Mouse (Mus musculus) frontal cortex, postnatal 10 days (tissue): ENCODE data around the gene Mybpc3.

Experiments used
- DNase-seq, 2 experiments: peaks; one replicate each; pipeline ENCODE4 v3.0.0; 2022; ENCODE audit warnings: low spot score in 2 of 2, mixed read lengths in 1 of 2

Mybpc3 gene

DNA sequence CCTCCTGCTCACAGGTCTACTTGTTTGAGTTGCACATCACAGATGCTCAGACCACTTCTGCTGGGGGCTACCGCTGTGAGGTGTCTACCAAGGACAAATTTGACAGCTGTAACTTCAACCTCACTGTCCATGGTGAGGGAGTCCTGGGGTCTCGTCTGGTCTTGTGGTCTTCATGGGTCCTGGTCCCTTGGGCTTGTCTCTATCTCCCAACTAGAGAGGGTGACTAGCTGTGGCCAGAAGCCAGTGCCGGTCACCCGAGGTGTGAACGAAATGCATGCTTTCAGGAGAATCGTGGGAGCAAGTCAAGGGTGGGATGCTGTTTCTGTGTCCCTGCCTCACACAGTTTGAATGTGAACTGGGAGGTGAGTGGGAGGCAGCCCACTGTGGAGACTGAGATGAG is 3.1 kb downstream of the Mybpc3 start:
- DNase-seq, result no peak

DNA sequence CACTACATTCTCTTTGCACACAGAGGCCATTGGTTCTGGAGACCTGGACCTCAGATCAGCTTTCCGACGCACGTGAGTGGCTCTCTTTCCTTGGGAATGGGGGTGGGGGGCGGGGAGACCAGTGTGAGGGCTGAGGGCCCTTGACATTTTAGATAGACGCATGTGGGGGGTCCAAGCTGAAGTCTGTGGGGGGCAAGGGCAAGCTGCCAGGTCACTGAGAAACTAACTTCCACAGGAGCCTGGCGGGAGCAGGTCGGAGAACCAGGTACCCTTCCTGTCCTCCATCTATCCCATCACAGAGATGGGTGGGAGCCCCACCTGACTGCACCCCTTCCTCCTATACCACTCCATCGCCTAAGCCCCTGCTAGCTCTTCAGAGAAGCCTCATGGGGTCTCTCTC is 3.6 kb downstream of the Mybpc3 start:
- no peak for DNase-seq

DNA sequence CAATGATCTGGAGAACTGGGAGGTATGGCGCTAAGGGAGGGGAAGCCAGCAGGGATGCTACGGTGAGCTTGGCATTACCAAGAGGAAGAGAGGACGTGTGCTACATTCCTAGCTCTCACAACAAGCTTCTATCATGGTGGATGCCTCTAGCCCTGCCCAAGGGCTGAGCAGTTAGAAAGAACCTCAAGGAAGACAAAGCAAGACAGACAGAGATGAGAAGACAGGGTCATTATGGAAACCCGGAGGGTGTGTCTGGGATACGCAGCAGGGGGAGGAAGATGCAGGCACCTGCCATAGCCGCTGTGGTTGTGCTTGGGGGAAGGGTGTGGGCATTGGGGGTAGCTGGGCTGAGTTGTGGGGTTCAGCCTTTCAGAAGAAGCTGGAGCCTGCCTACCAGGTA is 5.6 kb downstream of the Mybpc3 start:
- DNase-seq, result no peak

DNA sequence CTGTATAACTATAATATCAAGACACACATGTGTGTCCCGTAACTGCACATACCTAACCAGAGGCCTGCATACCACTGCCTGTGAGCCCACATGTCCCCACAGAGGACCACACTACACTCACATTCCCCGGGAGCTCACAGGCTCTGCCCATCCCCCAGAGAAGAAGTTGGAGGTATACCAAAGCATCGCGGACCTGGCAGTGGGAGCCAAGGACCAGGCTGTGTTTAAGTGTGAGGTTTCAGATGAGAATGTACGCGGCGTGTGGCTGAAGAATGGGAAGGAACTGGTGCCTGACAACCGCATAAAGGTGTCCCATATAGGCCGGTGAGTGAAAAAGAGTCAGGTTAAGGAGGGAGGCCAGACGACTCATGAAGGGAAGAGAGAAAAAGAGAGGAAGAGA is 7.2 kb downstream of the Mybpc3 start:
- DNase-seq, result no peak

DNA sequence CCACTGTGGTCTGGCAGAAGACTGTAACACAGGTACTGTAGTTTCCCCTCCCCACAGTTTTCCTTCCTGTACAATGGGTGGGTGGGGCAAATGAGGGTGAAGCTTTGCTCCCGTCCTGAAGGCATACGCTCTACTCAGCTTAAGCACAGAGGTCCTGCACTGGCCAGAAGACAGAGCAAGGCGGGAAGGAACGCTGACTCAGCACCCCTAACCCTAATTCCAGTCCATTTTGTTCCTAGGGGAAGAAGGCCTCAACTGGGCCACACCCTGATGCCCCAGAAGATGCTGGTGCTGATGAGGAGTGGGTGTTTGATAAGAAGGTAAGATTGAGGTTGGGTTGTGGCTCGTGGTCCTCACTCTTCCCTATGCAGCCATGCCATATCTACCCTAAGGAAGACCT is 10.8 kb downstream of the Mybpc3 start:
- no peak for DNase-seq

DNA sequence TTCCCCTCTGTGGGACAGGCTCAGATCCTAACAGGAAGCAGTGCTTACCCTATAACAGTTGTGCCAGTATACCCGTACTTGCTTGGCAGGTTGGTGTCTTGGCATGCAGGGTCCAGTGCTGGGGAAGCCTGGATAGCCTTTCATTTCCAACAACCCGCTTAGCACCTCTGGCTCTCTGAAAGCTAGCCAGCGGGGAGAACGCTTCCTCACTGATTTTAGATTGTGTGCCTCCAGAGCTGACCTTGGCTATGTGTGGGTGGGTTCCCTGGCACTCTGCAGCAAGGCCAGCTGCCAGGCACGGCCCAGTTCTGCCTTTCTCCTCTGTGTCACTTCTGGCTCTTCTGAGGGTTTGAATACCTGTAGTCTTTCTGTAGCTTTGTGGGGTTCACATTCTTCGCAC is 12.2 kb downstream of the Mybpc3 start:
- no peak for DNase-seq

DNA sequence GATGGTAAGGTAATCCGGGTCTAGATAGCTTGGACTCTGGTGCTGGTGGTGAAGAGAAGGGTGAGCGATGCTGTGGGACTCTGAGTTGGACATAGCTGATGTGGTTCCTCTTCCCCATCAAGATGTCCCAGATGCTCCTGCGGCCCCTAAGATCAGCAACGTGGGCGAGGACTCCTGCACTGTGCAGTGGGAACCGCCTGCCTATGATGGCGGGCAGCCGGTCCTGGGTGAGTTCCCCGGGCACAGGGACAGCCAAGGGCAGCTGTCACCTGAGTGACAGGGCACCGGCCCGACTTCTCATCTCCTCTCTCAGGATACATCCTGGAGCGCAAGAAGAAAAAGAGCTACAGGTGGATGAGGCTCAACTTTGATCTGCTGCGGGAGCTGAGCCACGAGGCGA is 13.3 kb downstream of the Mybpc3 start:
- DNase-seq, result no peak

DNA sequence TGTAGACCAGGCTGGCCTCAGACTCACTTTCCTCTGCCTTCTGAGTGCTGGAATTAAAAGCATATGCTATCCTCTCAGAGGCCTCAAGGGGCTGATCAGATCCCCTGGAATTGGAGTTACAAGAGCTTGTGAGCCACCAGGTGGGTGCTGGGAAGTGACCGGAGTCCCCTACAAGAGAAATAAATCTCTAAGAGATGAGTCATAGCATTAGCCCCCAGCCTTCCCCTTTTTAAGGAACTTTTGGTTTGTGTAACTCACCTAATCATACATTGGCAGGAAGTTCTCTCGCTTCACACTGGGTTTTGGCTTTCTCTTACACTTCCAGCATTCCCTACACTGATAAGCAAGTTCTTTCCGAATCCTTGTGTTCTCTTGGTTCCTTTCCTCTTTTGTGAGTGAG is 14.1 kb downstream of the Mybpc3 start:
- no peak for DNase-seq

DNA sequence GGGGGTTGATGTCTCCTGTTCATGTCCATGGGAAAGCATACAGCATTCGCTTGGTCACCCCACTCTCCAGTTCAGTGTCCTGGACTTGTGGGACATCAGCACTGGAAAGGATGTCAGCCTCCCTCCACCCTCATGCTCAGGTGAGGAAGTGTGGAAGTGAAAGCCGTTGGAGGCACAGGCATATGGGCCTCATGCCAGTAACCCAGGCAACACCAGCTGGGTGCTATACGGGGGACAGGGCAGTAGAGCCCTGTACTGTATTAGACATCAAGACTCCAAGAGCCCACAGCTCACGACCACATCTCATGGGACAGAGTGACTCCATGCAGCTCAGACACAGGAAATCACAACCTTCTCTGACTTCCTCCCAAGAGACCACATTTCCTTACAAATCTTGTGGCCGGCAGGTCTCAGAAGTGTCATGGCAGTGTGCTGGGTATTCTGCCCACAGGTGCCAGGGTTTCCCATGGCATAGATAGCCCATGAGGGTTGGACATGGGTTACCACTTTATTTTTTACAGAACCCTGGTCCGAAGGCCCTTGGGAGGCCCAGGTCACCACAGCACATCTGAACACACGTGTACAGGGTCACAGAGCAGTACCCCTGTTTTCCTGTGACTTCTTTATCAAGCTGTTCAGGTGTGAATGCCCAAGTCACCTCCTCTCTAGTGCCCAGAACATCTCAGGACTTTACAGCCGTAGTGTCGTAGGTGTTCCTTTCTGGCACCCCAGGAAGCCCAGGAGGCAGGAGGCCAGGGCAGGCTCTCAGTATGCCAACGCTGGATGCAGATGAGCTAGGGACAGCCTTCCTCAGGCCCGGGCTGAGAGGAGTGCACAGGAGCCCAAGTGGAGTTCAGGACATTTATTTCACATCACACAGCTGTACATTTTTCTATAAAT is 18.8 kb downstream of the Mybpc3 start:
- DNase-seq, result no peak

DNA sequence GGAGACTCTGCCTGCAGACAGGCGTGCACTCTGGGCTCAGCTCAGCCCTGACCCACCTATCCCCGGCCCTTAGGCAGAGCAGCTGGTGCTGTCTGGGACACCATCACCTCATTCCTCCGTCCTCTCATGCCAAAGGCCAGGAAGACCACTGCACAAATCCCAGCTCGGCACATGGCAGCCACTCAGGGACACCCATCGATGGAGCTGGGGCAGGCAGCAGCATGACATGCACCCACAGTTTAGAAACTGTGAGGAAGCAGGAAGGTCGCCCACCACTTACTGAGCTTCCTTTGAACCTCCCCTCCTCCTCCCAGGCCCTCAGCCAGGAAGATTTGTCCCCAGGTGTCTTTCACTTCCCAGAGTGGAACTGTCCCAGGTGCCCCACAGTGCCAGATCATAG is 19.5 kb downstream of the Mybpc3 start:
- no peak for DNase-seq

DNA sequence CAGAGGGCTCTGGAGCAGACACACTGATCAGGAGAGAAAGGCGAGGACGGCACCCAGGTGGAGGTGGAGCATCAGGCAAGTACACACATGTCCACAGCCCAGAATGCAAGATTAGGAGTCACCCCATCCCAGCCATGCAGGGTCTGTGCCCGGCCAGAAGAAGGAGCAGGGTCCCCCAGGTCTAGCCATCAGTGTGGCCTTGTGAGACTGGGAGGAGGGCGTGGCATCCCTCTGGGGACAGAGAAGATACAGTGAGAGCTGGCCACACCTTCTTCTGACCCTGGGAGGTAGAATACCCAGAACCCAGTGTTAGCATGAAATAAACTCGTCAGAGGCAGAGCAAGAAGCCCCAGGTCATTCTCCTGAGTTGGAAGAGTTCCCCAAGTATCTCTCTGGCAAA is 21.4 kb downstream of the Mybpc3 start:
- DNase-seq, result no peak

DNA sequence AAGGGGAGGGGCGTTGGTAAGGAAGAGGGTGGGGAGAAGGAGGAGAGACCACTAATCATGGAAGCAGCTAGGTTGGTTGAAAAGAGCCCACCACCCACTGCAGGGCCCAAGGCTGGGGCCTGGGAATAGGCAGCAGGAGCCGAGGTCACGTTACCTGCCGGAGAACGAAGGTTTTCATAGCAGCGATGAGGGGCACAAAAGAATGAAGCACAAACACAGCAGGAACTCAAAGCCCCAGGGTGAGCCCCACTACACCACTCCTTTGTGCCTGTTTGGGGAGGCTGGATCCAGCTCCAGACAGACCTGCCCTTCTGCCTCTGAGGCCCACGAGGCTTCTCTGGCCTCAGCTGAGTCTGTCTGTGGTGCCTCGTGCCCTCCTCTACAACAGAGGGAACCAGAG is 21.8 kb downstream of the Mybpc3 start:
- DNase-seq, result no peak

DNA sequence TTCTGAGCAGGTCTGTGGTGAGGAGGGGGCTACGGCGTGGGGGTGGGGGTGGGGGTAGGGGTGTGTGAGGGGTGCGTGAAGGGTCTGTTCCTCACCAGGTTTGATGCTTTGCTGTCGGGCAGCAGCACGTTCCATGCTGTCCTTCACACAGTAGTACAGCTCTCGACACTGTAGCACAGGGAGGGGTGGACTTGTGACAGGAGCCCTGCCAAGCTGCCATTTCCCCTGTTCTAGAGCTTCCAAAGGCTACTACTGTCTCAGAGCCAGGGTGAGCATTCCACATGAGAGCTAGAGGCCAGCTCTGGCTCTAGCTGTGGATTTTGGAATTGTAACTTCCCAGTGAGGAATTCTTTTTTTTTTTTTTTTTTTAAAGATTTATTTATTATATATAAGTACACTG is 25.0 kb downstream of the Mybpc3 start:
- DNase-seq, result no peak

DNA sequence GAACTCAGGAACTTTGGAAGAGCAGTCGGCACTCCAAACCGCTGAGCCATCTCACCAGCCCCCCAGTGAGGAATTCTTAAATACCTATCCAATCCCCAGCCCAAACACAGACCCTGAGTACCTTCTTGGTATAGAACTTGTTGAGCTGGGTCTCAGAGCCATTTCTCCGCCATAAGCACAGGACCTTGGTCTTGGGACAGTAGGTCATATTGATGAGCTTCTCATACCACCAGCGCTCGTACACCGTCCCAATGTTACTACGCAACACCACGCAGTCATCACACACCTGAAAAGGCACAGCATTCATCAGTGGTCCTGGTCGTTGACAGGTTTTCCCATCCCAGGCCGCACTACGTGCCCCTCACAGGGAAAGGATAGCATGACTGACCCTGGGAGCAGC is 25.5 kb downstream of the Mybpc3 start:
- no peak for DNase-seq

DNA sequence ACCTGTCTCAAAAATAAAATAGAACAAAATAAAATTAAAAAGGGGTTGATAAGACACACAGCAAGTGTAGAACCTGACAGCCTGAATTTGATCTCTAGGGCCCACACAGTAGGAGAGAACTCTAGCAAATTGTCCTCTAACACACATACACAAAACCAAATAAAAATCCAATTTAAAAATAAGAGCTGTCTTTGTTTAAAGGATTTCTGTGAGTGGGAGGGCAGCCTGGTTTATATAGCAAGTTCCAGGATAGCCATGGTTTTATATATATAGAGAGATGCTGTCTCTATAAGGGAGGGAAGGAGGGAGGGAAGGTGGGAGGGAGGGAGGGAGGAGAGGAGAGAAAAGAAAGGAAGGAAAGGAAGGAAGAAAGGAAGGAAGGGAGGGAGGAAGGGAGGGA is 30.2 kb downstream of the Mybpc3 start:
- DNase-seq, result no peak

DNA sequence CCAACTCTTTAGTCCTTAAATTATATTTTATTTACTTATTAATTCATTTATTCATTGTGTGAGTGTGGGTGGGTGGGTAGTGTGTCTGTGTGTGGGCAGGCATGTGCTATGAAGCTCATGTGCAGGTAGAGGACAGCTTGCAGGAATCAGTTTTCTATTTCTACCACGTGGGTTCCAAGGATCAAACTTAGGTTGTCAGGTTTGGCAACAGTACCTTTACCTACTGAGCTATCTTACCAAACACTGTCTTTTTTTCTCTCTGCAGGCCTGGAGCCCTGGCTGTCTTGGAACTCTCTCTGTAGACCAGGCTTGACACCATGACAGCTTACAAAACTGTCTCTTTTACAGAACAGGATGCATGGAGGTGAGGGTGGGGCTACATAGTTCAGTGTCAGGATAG is 33.4 kb downstream of the Mybpc3 start:
- DNase-seq, result no peak

DNA sequence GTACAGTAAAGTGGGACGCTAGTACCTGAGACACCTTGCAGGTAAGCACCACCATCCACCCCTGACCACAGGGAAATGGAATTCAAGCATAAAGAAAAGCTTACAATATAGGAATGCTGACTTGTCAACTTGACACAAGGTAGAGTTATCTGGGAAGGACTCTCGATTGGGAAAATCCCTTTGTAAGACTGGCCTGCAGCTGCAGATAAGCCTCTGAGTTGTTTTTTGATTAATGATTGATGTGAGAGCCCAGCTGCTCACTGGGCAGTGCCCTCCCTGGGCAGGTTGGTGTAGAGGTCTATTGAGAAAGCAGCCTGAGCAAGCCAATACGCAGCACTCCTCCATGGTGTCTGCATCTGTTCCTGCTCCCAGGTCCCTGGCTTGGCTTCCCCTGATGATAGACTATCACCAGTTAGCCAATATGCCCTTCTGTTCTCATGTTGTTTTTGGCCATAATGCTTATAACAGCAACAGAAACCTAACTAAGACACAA is 35.0 kb downstream of the Mybpc3 start:
- DNase-seq, result no peak

DNA sequence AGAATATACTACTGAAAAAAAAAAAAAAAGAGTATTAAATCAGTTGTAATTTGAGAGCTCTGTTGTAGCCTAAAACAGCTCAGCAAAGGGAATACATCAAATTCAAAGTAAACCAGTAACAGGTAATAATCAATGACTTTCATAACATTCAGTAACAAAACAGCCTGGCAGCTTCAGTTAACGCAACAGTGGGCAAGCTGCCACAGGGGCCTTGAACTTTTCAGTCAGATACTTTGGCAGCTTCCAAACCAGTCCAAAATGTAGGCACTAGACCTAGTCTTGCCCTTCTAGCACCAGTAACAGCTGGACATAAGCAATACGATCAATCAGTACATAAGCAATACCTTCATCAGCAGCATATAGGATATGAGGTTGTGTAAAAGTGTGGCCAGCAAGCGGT is 36.1 kb downstream of the Mybpc3 start:
- no peak for DNase-seq

DNA sequence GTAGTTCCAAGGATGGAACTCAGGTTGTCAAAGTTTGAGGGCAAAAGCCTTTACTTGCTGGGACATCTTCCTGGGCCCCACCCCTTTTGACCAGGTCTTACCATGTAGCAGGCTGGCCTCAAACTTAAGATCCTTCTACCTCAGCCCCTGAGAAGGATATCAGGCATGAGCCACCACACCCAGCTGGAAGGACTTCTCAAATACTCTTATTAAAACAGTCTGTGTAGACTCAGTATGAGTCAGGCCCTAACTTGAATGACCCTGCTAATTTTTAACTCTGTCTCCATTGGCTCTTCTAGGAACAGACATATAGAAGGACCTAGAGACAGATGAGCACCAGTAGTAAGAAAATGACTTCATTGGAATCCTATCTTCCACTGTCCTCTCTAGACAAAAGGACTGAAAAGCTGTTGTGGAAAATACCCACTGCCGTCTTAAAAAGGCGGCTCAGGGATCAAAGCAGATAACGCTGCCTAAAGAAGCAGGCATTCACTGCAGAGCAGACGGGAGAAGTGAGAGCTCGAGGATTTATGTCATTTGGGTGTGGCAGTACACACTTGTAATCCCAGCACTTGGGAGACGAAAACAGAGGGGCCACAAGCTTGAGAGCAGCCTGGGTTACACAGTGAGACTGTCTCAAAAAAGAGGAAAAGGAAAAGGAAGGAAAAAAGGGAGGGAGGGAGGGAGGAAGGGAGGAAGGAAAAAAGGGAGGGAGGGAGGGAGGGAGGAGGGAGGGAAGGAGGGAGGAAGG is 39.2 kb downstream of the Mybpc3 start:
- no peak for DNase-seq

DNA sequence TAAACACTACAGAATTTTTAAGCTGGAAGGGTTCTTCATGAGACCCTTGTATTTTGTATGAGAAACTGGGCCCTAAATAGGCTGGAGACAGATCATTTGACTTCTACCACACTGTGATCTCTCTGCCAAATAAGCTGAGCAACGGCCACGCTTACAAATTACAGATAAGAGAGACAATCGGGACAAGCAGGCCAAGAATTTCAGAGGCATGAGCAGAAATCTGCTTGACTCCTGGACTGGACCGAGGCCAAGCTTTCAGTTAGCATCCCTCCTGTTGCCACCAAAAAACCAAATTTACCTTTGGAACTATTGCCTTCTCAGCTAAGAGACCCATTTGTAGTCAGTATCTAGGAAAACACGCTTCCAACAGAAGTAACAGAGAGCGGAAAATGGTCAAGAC is 42.6 kb downstream of the Mybpc3 start:
- DNase-seq, result no peak

DNA sequence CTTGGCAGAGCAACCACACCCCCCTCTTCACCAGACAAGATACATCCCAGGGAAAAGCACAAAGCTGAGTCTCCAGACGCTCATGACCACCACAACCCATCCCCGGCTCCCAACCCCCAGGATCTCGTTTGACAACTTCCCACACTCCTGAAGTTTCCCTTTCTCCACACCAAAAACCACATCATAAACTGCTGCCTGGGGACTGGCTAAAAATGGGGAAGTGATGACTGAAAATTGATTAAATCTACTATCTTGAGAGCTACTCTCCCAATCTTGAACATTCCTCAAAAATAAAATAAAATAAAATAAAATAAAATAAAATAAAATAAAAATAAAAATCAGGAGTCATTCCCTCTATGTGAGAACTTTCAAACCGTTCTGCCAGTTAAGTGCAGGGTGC is 45.0 kb downstream of the Mybpc3 start:
- no peak for DNase-seq

DNA sequence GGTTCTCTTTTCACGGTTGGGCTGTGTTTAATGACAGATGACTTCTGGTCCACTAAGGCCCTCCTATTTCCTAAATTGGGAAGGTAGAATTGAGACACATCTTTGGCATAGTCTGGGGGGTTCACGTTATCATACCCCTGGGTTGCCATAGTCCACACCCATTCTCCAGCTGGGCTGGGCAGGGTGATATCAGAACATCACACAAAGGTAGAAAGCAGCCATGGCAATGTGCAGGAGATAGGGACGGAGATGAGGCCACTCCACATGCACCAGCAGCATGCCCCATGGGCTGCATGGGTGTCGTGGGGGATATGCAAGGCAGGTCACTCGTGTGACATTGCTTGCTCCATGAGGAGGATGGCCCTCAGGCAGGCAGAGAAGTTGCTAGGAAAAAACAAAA is 45.6 kb downstream of the Mybpc3 start:
- no peak for DNase-seq

DNA sequence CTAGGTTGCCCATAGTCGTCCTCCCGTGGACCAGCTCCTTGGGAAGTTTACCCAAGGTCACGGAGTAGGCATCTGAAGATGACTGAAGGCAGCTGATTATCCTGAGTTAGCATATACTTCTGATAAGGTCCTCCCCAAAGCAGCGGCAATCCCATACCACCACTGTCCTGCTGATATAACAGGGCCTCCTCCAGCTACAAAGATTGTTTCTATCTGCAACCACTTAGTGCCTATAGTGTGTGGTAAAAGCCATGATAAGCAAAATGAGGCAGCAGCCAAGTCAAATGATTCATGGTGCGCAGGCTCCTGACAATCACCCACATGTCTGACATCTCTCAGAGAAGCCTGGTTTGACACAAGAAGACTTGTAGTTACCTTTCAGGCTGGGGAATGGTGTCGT is 47.0 kb downstream of the Mybpc3 start:
- DNase-seq, result no peak
